Mouse (Mus musculus): ENCODE data around the gene Med22.

Med22 gene

GRCm38 (mm10) chr2:26910124-26910993 lies at the start of gene Med22, which contains the start of gene Rpl7a:
TSS of gene Med22 (minus strand) at chr2:26910677.
TSS of gene Rpl7a (plus strand) at chr2:26910764.
- peak; percentile 100 for DNase-seq

DNA sequence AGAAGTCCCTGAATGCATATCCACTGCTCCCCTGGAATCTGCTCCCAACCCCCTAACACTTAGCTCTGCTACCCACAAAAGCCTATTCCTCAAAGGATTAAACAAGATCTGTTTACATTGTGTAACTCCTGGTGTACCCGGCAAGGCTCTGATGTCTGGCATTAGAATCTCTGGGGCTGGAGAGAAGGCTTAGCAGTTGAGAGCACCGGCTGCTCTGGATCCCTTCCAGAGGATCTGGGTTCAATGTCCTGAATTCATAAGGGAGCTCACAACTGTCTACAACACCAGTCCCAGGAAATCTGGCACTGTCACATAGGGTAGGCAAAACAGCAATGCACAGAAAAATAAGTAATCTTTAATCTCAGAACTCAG lies 47.0 kb upstream of the Med22 start:
- DNase-seq: no peak

DNA sequence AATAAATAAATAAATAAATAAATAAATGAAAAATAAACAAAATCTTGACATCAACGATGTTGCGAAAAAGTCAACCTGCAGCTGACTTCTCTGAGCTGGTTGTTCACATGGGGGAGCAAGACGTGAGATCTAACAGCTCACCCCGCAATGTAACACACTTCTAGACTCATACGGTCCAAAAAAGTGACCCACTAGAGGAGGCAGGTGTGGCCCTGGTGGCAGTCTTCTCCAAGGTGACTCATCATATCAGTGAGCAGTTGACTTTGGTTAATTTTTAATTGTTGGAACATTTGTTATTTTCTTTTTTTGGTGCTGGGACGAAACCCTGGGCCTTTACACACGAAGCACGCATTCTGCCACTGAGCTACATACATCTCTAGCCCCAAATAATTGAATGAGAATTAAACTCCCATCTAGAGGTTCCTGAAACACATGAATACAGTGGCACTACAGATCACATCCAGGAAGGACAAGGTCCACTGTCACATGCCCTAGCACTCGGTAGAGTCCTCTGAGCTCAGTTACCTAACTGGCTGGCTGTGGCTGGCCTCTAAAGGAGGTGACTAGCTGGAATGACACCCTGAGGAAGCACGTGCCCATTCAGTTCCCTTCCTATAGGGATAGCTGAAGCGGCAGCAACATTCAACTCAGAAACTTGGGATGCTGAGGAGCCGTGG lies 46.5 kb upstream of the Med22 start:
- no peak for DNase-seq

- DNase-seq: peak; percentile 58
Observed at GRCm38 (mm10) chr2:26954735-26955395, 44.4 kb upstream of the Med22 start.

GRCm38 (mm10) chr2:26952866-26953265 lies 42.4 kb upstream of the Med22 start:
- DNase-seq: no peak

GRCm38 (mm10) chr2:26952193-26952592 lies 41.7 kb upstream of the Med22 start:
- DNase-seq: peak; percentile 51

DNA sequence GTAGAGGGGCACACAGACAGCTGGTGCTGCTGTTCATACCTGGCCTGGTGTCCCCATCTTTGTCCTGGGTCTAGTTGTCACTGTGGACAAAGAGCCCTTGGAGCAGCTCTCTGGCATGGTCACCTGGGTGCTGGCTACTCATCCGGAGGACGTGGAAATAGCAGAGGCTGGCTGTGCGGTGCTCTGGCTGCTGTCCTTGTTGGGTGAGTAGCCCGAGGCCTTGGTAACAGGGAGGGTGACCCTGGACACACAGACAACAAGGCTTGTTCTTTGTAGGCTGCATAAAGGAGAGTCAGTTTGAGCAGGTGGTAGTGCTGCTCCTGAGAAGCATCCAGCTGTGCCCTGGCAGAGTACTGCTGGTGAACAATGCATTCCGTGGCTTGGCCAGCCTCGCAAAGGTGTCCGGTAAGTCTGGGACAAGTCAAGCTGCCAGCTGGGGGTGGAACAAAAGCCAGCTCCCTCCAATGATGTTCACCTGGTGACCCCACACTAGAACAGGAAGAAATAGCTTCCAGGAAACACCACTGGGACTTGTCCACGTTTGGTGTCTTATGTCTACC lies 40.9 kb upstream of the Med22 start:
- no peak for DNase-seq

DNA sequence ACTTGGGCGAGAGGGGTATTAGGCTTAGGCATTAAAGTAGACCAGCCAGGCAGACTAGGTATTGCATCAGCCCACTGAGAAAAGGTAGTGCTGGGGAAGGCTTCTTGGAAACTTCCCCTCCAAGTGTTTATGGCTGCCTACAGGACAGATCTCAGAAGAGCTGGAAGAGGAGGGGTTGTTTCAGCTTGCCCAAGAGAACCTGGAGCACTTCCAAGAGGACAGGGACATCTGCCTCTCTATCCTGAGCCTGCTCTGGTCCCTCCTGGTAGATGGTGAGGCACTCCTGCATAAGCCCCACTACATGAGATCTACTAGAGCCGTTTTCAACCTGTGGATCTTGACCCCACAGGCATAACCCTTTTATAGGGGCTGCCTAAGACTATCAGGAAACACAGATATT lies 39.9 kb upstream of the Med22 start:
- DNase-seq: no peak

DNA sequence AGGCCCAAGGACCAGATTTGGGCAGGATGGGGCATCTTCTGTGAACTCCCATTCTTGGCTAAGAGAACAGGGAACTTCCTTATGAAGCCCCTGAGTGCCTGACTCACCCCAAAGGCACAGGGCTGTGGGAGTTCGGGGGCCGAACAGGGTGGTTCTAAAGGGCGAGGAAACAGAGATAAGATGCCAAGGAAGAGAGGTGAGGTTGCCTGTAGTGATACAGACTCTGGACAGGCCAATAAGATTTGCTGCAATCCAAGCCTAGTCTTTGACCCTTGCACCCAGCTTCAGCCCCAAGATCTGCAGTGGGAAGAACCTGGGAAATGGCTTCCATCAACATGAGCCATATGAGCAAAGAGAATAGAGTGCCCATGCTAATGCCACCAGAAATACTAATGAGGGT lies 32.8 kb upstream of the Med22 start:
- DNase-seq: no peak

- peak; percentile 69 for DNase-seq
Observed at GRCm38 (mm10) chr2:26941539-26941938, 31.1 kb upstream of the Med22 start.

GRCm38 (mm10) chr2:26936425-26936824 lies 25.9 kb upstream of the Med22 start:
- no peak for DNase-seq

DNA sequence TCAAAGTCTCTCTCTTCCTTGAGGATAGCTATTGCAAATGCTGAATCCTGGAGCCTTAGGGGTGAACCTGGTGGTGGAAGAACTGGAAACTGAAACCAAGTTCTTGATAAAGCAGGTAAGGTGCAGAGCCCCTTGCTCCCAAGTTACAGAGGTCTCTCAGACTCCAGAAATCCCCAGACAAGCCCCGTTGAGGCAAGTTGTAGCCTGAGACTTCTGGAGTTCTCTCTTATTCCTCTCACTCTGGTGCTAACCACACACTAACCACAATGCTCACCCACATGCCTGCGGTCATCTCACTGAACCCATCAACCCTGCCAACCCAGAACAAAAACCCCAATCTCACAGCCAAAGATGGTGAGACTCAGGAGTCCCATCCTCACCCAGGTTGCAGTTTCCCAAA lies 24.8 kb upstream of the Med22 start:
- no peak for DNase-seq

GRCm38 (mm10) chr2:26933304-26934055 lies 23.0 kb upstream of the Med22 start, which contains the start of the genes Surf4 and Stkld1:
TSS of gene Surf4 (minus strand) at chr2:26933928.
TSS of gene Stkld1 (plus strand) at chr2:26934047.
- DNase-seq: peak; percentile 96

DNA sequence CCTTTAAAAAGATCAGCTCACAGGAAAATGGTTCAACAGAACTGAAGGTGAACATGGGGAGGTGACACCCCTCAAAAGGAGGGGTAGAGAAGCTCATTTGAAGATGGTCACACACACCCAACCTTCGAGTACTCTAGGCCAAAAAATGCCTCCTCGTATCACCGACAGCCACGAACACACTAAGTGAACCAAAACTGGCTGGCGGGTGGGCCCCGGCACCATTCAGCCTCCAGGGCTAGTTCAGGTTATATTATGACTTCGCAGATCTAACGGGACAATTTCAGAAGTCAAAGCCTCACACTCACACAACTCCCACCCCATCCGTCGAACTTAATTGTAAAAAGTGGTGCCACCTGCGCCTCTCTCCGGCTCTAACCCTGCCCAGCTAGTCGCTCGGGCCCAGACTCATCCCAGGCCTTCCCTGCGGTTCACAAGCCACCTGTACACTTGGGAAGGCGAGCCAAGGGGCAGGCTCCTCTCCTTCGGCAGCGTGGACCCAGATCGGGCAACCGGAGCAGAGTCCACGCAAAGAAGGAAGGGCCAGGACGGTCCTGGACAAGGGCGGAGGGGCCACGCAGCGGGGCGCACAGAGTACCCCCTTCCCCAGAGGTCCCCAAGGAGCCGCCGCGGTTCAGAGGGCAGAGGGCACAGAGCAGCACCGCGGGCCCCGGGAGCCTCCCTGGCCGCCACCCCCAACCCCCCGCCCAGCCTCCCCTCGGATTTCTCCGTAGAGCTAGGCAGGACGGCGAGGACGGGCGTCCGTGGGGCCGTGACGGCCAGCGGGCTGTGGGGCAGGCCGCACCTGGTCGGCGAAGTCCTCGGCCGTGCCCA lies 22.2 kb upstream of the Med22 start:
- no peak for DNase-seq

GRCm38 (mm10) chr2:26930390-26930789 lies 19.9 kb upstream of the Med22 start:
- DNase-seq: peak; percentile 91

DNA sequence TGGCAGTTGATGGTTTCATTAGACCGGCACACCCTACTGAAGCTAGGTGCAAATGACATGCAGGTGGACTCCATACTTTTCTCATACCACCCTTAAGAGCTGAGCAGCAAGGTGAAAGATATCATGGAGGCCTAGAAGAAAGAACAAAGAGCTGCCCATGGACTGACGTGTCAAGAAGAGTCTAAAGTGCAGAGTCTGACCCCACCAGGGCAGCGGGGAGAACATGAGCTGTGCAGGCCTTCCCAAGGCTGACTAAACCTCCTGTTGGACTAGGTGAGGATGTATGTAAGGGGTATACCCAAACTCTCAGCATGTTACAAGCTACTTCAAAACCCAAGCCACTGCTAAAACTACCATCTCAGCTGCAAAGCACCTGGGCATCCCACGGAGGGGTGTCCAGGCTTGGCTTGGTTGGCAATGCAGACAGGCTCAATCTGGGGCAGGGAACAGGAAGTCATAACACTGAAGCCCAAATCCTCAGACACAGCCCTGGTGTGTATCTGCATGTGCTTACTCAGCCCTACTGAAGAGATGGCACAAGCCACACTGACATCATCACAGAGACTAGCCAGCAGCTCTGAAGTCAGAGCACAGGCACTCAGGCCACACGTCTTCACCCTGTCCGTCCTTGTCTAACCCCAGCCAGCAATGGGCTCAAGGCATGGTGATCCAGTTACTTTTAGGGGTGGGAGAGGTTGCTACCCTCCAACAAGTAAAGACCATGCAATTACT lies 17.4 kb upstream of the Med22 start:
- no peak for DNase-seq

DNA sequence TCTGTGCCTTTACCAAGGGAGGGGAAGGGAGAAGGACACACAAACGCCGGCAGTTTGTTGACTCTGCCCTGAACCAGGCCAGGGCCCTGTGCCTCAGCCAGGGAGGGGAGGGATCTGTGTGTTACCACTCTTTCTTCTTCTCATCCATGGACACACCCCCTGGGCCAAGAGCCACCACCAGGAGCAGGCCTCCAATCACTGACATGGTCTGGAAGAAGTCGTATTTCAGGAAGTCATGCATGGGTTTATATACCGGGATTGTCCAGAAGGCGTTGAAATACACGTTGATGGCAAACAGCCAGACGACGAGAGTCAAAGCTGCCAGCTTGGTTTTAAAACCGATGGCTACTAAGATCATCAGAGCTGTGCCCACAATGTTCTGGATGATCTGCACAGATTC lies 11.3 kb upstream of the Med22 start:
- peak; percentile 36 for DNase-seq

- DNase-seq: no peak
Observed at GRCm38 (mm10) chr2:26920190-26920855, 9.8 kb upstream of the Med22 start.

- no peak for DNase-seq
Observed at GRCm38 (mm10) chr2:26919684-26920083, 9.2 kb upstream of the Med22 start.

- DNase-seq: no peak
Observed at GRCm38 (mm10) chr2:26916738-26917137, 6.3 kb upstream of the Med22 start.

All from lung, postnatal 36 days (tissue).